Mouse (Mus musculus) embryonic fibroblast, embryonic 13.5 days (primary cell): Measurements from ENCODE around the gene Hpd. TPM values are rescaled to one million over a fixed set of nuclear protein-coding genes. Genes with fewer than 3 reads are reported as not detected.

Experiments used
- H3K27ac ChIP-seq: 2 replicates; pipeline ENCODE4 v1.5.1; 2012; ENCODE audit warnings: low read length, control low read depth, inconsistent platforms; ENCODE audit not compliant: insufficient read depth
- H3K4me1 ChIP-seq: 2 replicates; pipeline ENCODE4 v1.6.1; 2011; ENCODE audit warnings: low read length; ENCODE audit not compliant: control insufficient read depth, insufficient read depth
- H3K4me3 ChIP-seq: 2 replicates; pipeline ENCODE4 v1.5.1; 2011; ENCODE audit warnings: mild to moderate bottlenecking, control low read depth, low read length; ENCODE audit not compliant: insufficient read depth
- CTCF ChIP-seq: IDR thresholded peaks from 2 replicates; pipeline ENCODE4 v1.5.1; 2011; ENCODE audit warnings: mild to moderate bottlenecking, control low read depth, low read length, moderate library complexity, borderline replicate concordance; ENCODE audit not compliant: insufficient read depth
- POLR2A ChIP-seq: IDR thresholded peaks from 2 replicates; pipeline ENCODE4 v1.6.1; 2011; ENCODE audit warnings: low read depth, mild to moderate bottlenecking, control low read depth, low read length, moderate library complexity
- polyA plus RNA-seq: library from polyadenylated mRNA; stranded (reverse); fragments of >200 nt; gene quantifications from 2 replicates; pipeline ENCODE4 v1.2.4, GENCODE M21; 2011; ENCODE audit warnings: low read depth; ENCODE audit not compliant: missing spikeins, insufficient read length

Gene Hpd
- polyA plus RNA-seq, 1 experiment: not detected

- no peaks in the 10 kb centered on the region for H3K4me1 ChIP-seq
- no peak overlapping the region for H3K4me3 ChIP-seq
- TF ChIP-seq POLR2A: no peak
- TF ChIP-seq CTCF: no peak
- no peak overlapping the region for H3K27ac ChIP-seq
Observed at GRCm38 (mm10) chr5:123160341-123160740, 22.2 kb downstream of the Hpd start.

DNA sequence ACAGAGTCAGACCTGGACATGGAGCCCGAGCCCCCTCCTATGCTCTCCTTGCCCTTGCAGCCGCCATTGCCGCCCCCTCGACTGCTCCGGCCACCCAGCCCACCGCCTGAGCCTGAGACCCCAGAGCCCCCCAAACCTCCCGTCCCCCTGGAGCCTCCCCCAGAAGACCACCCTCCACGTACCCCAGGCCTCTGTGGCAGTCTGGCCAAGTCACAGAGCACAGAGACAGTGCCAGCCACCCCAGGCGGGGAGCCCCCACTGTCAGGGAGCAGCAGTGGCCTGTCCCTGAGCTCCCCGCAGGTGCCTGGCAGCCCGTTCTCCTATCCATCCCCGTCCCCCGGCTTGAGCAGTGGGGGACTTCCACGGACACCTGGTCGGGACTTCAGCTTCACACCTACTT is 22.7 kb downstream of the Hpd start:
- H3K27ac ChIP-seq: no peak overlapping the region
- TF ChIP-seq CTCF: no peak
- TF ChIP-seq POLR2A: no peak
- no peak overlapping the region for H3K4me3 ChIP-seq
- no peaks in the 10 kb centered on the region for H3K4me1 ChIP-seq

DNA sequence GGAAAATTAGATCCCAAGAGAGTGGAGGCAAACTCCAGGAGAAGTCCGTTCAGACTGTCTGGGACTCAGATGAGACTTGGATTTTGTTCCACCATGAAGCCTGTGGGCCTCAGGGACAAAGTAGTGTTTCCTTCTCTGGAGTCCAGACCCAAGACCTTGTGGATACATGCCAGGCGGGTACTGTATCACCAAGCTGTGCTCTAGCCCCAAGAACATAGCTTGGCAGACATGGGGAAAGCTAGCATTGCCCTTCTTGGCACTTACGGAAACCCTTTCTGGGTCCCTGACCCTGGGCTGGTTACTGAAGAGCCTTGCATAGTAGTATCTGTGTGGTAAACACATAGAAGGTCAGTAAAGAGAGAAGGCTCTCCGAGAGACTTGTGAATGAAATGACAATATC is 23.1 kb downstream of the Hpd start:
- TF ChIP-seq CTCF: no peak
- TF ChIP-seq POLR2A: no peak
- Histone ChIP-seq H3K4me1 (no peaks in the 10 kb centered on the region), H3K27ac (no peak overlapping the region), H3K4me3 (no peak overlapping the region)

DNA sequence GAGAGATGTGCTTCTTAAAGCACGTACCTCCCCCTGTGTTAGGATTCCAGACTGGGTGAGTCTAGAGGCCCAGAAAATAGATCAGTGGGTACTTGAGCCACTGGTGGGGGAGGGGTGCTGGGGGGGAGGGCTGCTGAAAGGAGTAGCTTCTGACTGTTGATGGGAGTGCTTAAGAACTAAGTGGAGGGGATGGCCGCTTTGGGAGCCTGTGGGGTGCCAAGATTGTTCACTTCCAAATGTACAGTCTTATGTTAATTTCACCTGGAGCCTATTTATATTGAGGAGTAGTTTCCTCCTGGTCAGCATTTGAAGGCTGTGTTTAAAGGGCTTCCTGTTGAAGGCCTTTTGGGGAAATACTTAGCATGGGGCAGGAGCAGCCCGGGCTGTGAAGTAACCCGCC is 24.6 kb downstream of the Hpd start:
- Histone ChIP-seq H3K4me3 (no peak overlapping the region), H3K4me1 (no peaks in the 10 kb centered on the region), H3K27ac (no peak overlapping the region)
- TF ChIP-seq POLR2A (no peak), CTCF (no peak)

DNA sequence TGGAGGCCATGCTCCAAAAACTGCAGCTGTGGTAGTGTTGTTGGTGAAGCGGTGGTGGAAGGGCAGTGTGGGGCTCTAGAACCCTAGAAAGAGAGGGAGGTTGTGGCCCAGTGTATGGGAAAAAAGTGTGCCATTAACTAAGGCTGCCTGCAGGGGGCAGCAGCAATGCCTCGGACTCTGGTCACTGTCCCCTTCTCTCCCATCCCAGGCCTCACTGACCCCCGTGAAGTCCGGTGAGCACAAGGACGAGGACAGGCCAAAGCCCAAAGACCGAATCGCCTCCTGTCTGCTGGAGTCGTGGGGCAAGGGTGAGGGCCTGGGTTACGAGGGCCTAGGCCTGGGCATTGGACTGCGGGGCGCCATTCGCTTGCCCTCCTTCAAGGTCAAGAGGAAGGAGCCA is 25.8 kb downstream of the Hpd start:
- H3K27ac ChIP-seq: no peak overlapping the region
- no peak overlapping the region for H3K4me3 ChIP-seq
- TF ChIP-seq CTCF (peak; percentile 50; the same call in 1 of the 2 replicates), POLR2A (no peak)
- no peaks in the 10 kb centered on the region for H3K4me1 ChIP-seq

DNA sequence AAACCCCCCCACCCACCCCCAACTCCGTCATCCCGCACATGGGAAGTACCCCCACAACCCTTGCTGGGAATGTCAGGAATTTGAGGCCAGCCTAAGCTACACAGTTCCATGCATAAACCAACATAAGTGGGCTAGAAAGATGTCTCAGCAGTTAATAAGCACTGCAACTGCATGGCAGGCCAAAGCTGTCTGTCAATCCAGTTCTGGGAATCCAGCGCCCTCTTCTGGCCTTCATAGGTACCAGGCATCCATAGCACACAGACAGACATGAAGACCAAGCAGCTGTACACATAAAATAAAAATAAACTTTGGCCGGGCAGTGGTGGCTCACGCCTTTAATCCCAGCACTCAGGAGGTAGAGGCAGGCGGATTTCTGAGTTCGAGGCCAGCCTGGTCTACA is 27.1 kb downstream of the Hpd start:
- Histone ChIP-seq H3K4me3 (no peak overlapping the region), H3K27ac (no peak overlapping the region), H3K4me1 (no peaks in the 10 kb centered on the region)
- TF ChIP-seq CTCF (peak; percentile 42; the same call in 1 of the 2 replicates), POLR2A (no peak)

DNA sequence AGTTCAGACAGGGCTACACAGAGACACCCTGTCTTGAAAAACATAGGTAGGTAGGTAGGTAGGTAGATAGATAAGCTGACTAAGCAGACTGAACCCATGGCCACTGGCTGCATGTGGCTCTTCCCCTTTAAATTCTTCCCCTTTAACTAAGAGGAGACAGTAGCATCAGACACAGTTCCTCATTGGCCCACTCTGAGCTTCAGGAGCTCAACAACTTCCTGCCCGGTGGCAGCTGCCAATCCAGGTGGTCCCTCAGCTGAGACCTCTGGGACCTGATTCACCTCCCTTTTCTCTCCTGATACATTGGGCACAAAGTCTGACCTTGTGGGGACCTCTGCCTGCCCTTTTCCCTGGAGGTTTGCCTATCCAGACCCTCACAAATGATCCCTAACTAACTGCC is 29.6 kb downstream of the Hpd start:
- TF ChIP-seq POLR2A (no peak), CTCF (no peak)
- Histone ChIP-seq H3K27ac (no peak overlapping the region), H3K4me3 (no peak overlapping the region), H3K4me1 (peaks cover 9% of the 10 kb centered on the region; the same call in 1 of the 2 replicates)

- Histone ChIP-seq H3K4me1 (peaks cover 9% of the 10 kb centered on the region; the same call in 1 of the 2 replicates), H3K4me3 (no peak overlapping the region), H3K27ac (no peak overlapping the region)
- no peak for TF ChIP-seq CTCF
- no peak for TF ChIP-seq POLR2A
Observed at GRCm38 (mm10) chr5:123151707-123152362, 30.7 kb downstream of the Hpd start.

DNA sequence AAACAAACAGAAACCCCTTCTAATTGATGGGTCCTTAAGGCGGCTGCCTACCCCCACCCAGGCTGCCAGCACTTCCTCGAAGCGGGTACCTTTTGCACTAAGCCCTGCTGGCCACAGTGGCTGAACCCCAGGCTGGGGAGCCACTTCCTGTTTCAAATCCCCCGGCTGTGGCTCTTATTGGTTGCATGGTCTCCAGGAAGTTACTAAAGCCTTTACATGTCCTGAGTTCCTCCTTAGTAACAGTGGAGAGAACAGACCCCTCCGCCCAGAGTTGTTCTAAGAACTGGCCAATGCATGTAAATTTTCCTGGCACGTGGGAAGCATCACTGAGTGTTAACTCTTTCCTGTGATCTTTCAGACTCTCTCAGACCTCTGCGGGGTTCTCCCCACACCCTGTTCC is 31.4 kb downstream of the Hpd start:
- H3K27ac ChIP-seq: no peak overlapping the region
- TF ChIP-seq POLR2A: no peak
- TF ChIP-seq CTCF: no peak
- no peak overlapping the region for H3K4me3 ChIP-seq
- peaks cover 9% of the 10 kb centered on the region; the same call in 1 of the 2 replicates for H3K4me1 ChIP-seq

GRCm38 (mm10) chr5:123150641-123151040 is 31.9 kb downstream of the Hpd start:
- no peak overlapping the region; the same call in 1 of the 2 replicates for H3K4me3 ChIP-seq
- no peak overlapping the region for H3K27ac ChIP-seq
- TF ChIP-seq CTCF: no peak
- TF ChIP-seq POLR2A: no peak
- H3K4me1 ChIP-seq: peaks cover 9% of the 10 kb centered on the region; the same call in 1 of the 2 replicates
